Mouse (Mus musculus) E14TG2a.4 (cell line): ENCODE results near the gene Bbs9.
A peak's percentile ranks its signal among the peaks of the same experiment; 100 is the strongest.

ENCODE experiments used
- H3K27me3 ChIP-seq: 2 replicates; pipeline ENCODE4 v1.6.1; 2014; ENCODE audit warnings: low read length, control low read depth; ENCODE audit not compliant: insufficient read depth
- H3K36me3 ChIP-seq: 2 replicates; pipeline ENCODE4 v1.6.1; 2014; ENCODE audit warnings: low read length, control low read depth; ENCODE audit not compliant: insufficient read depth
- H3K4me1 ChIP-seq: replicated peaks from 2 replicates; pipeline ENCODE4 v1.6.1; 2014; ENCODE audit warnings: low read depth, low read length, control low read depth
- H3K4me3 ChIP-seq: replicated peaks from 2 replicates; pipeline ENCODE4 v1.5.1; 2014; ENCODE audit warnings: mild to moderate bottlenecking, low read length
- H3K9me3 ChIP-seq: 2 replicates; pipeline ENCODE4 v1.6.1; 2014; ENCODE audit warnings: low read length, control low read depth
- CTCF ChIP-seq: conservative IDR thresholded peaks from 2 replicates; pipeline ENCODE4 v1.5.1; 2014; ENCODE audit warnings: low read length
- NANOG ChIP-seq: IDR thresholded peaks from 2 replicates; pipeline ENCODE4 v1.6.1; 2014; ENCODE audit warnings: borderline replicate concordance, low read length, mixed read lengths
- POU5F1 ChIP-seq: IDR thresholded peaks from 2 replicates; pipeline ENCODE4 v1.6.1; 2014; ENCODE audit warnings: low read length, borderline replicate concordance

The Bbs9 gene

GRCm38 (mm10) chr9:22475424-22475868 is at the start of gene Bbs9:
Gene Bbs9 (plus strand): TSS chr9:22475715.
- peak within 1 kb of the TSS; percentile 88 for H3K4me3 ChIP-seq
- H3K4me1 ChIP-seq, result peaks cover 34% of the 10 kb centered on the region
- no peaks in the 10 kb centered on the region for H3K27me3 ChIP-seq
- H3K36me3 ChIP-seq, result no peaks in the 10 kb centered on the region
- no peak for TF ChIP-seq POU5F1
- TF ChIP-seq CTCF, result no peak
- TF ChIP-seq NANOG, result no peak
- no peaks in the 10 kb centered on the region for H3K9me3 ChIP-seq

- H3K36me3 ChIP-seq, result no peaks in the 10 kb centered on the region
- H3K9me3 ChIP-seq, result no peaks in the 10 kb centered on the region
- TF ChIP-seq NANOG, result no peak
- TF ChIP-seq CTCF, result no peak
- TF ChIP-seq POU5F1, result no peak
- H3K4me3 ChIP-seq, result no peak overlapping the region
- no peaks in the 10 kb centered on the region for H3K27me3 ChIP-seq
- peaks cover 34% of the 10 kb centered on the region for H3K4me1 ChIP-seq
Measured at GRCm38 (mm10) chr9:22428028-22428665, 47.4 kb upstream of the Bbs9 start.

GRCm38 (mm10) chr9:22428666-22429410 is 46.7 kb upstream of the Bbs9 start:
- TF ChIP-seq NANOG, result no peak
- no peak for TF ChIP-seq CTCF
- no peak for TF ChIP-seq POU5F1
- no peaks in the 10 kb centered on the region for H3K36me3 ChIP-seq
- H3K27me3 ChIP-seq, result no peaks in the 10 kb centered on the region
- H3K4me3 ChIP-seq, result no peak overlapping the region
- no peaks in the 10 kb centered on the region for H3K9me3 ChIP-seq
- H3K4me1 ChIP-seq, result peaks cover 41% of the 10 kb centered on the region

- H3K4me1 ChIP-seq, result peaks cover 41% of the 10 kb centered on the region
- no peaks in the 10 kb centered on the region for H3K9me3 ChIP-seq
- H3K4me3 ChIP-seq, result no peak overlapping the region
- no peaks in the 10 kb centered on the region for H3K27me3 ChIP-seq
- no peak for TF ChIP-seq CTCF
- no peak for TF ChIP-seq POU5F1
- TF ChIP-seq NANOG, result no peak
- no peaks in the 10 kb centered on the region for H3K36me3 ChIP-seq
Measured at GRCm38 (mm10) chr9:22429533-22430241, 45.8 kb upstream of the Bbs9 start.

GRCm38 (mm10) chr9:22430315-22430840 is 45.1 kb upstream of the Bbs9 start:
- Histone ChIP-seq H3K36me3 (no peaks in the 10 kb centered on the region), H3K4me3 (no peak overlapping the region), H3K9me3 (no peaks in the 10 kb centered on the region), H3K4me1 (peaks cover 38% of the 10 kb centered on the region), H3K27me3 (no peaks in the 10 kb centered on the region)
- TF ChIP-seq CTCF (no peak), POU5F1 (no peak), NANOG (no peak)

GRCm38 (mm10) chr9:22433221-22433620 is 42.3 kb upstream of the Bbs9 start:
- Histone ChIP-seq H3K36me3 (no peaks in the 10 kb centered on the region), H3K27me3 (no peaks in the 10 kb centered on the region), H3K9me3 (no peaks in the 10 kb centered on the region), H3K4me1 (peaks cover 23% of the 10 kb centered on the region), H3K4me3 (no peak overlapping the region)
- no peak for TF ChIP-seq NANOG
- no peak for TF ChIP-seq CTCF
- no peak for TF ChIP-seq POU5F1

- Histone ChIP-seq H3K36me3 (no peaks in the 10 kb centered on the region), H3K9me3 (no peaks in the 10 kb centered on the region), H3K27me3 (no peaks in the 10 kb centered on the region), H3K4me3 (no peak overlapping the region), H3K4me1 (peaks cover 16% of the 10 kb centered on the region)
- TF ChIP-seq NANOG, result no peak
- TF ChIP-seq CTCF, result no peak
- TF ChIP-seq POU5F1, result no peak
Measured at GRCm38 (mm10) chr9:22434101-22434500, 41.4 kb upstream of the Bbs9 start.

GRCm38 (mm10) chr9:22438826-22439225 is 36.7 kb upstream of the Bbs9 start:
- TF ChIP-seq POU5F1 (no peak), NANOG (no peak), CTCF (no peak)
- Histone ChIP-seq H3K9me3 (no peaks in the 10 kb centered on the region), H3K4me1 (peaks cover under 1% of the 10 kb centered on the region; the same call in 1 of the 2 replicates), H3K4me3 (no peak overlapping the region), H3K36me3 (no peaks in the 10 kb centered on the region), H3K27me3 (no peaks in the 10 kb centered on the region)
